Mouse (Mus musculus) midbrain, embryonic 14.5 days (tissue): ENCODE results near the gene Frmd8. TPM values are rescaled to one million over a fixed set of nuclear protein-coding genes. Genes with fewer than 3 reads are reported as not detected.
"Not testable (repeated sequence)": the region's sequence is repeated elsewhere in the genome, so short reads cannot be mapped to it uniquely, and the experiment has no call there.

Source experiments
- ATAC-seq: fragments of 200-750 bp; cut with Nextera tagmentation; 2 replicates; pipeline ENCODE4 v1.8.0; 2017; ENCODE audit warnings: moderate number of reproducible peaks, moderate library complexity; ENCODE audit not compliant: low FRiP score, low TSS enrichment
- DNase-seq: peaks from one replicate; pipeline ENCODE4 v3.0.0-alpha.2; 2015
- H3K27ac ChIP-seq: fragments of 300-500 bp; sonication (generic); replicated peaks from 2 replicates; pipeline ENCODE4 v1.5.1; 2014; ENCODE audit warnings: mild to moderate bottlenecking, low read depth, low read length, moderate library complexity
- H3K27me3 ChIP-seq: fragments of 300-500 bp; sonication (generic); 2 replicates; pipeline ENCODE4 v1.6.1; 2014; ENCODE audit warnings: low read length, control low read depth, mixed read lengths; ENCODE audit not compliant: control insufficient read depth, insufficient read depth
- H3K36me3 ChIP-seq: fragments of 300-500 bp; sonication (generic); 2 replicates; pipeline ENCODE4 v1.6.1; 2014; ENCODE audit warnings: low read length, control low read depth; ENCODE audit not compliant: control insufficient read depth, insufficient read depth
- H3K4me1 ChIP-seq: fragments of 300-500 bp; sonication (generic); 2 replicates; pipeline ENCODE4 v1.6.1; 2014; ENCODE audit warnings: mild to moderate bottlenecking, antibody characterized with exemption, low read length, control low read depth; ENCODE audit not compliant: control insufficient read depth, insufficient read depth
- H3K4me2 ChIP-seq: fragments of 300-500 bp; sonication (generic); 2 replicates; pipeline ENCODE4 v1.6.1; 2014; ENCODE audit warnings: mild to moderate bottlenecking, low read length, moderate library complexity
- H3K4me3 ChIP-seq: fragments of 300-500 bp; sonication (generic); replicated peaks from 2 replicates; pipeline ENCODE4 v1.5.1; 2014; ENCODE audit warnings: low read depth, low read length
- H3K9ac ChIP-seq: fragments of 300-500 bp; sonication (generic); replicated peaks from 2 replicates; pipeline ENCODE4 v1.6.1; 2014; ENCODE audit warnings: mild to moderate bottlenecking, low read length, moderate library complexity
- H3K9me3 ChIP-seq: fragments of 300-500 bp; sonication (generic); 2 replicates; pipeline ENCODE4 v1.6.1; 2016; ENCODE audit warnings: low read length, control low read depth, mixed read lengths; ENCODE audit not compliant: control insufficient read depth
- WGBS: fragments of 180-500 bp; shearing (Covaris S2); extraction: QIAGEN DNeasy Blood & Tissue Kit; methylation state at CpG from one replicate; pipeline ENCODE4 v1.1.7; 2014; 5-methylcytosine and 5-hydroxymethylcytosine counted together
- polyA plus RNA-seq: library from polyadenylated mRNA; unstranded; fragments of >200 nt; fragmentation: Nextera tagmentation; extraction: Ambion mirVana; gene quantifications from 2 replicates; pipeline ENCODE4 v1.2.1, GENCODE M21; 2014

The Frmd8 gene
- polyA plus RNA-seq, 1 experiment from 2014 or later, result 12.2 TPM

- no peak overlapping the region for H3K9ac ChIP-seq
- H3K4me2 ChIP-seq, result no peak overlapping the region
- no peak for ATAC-seq
Measured at GRCm38 (mm10) chr19:5891521-5892258, 16.6 kb upstream of the Frmd8 start.

GRCm38 (mm10) chr19:5889211-5889610 lies 14.1 kb upstream of the Frmd8 start:
- Histone ChIP-seq H3K4me3 (no peak overlapping the region), H3K36me3 (0 out of 2 replicates have a peak, but pooled peaks cover 6% of the 10 kb centered on the region), H3K4me2 (no peak overlapping the region), H3K9ac (no peak overlapping the region), H3K4me1 (peaks cover 19% of the 10 kb centered on the region), H3K27ac (no peak overlapping the region), H3K9me3 (no peaks in the 10 kb centered on the region), H3K27me3 (no peaks in the 10 kb centered on the region)
- 75% methylated on average over 4 of the region's 4 CpGs for WGBS
- no peak for ATAC-seq
- no peak for DNase-seq

More at GRCm38 (mm10) chr19:5891521-5892258, 16.6 kb upstream of the Frmd8 start:
- Histone ChIP-seq H3K4me3 (no peak overlapping the region), H3K36me3 (peaks cover 17% of the 10 kb centered on the region), H3K27ac (no peak overlapping the region), H3K4me1 (peaks cover 19% of the 10 kb centered on the region), H3K9me3 (no peaks in the 10 kb centered on the region), H3K27me3 (no peaks in the 10 kb centered on the region)
- DNase-seq, result no peak
- 96% methylated on average over 12 of the region's 12 CpGs for WGBS

- no peak overlapping the region for H3K4me2 ChIP-seq
- H3K36me3 ChIP-seq, result 0 out of 2 replicates have a peak, but pooled peaks cover 6% of the 10 kb centered on the region
- 85% methylated on average over 3 of the region's 3 CpGs for WGBS
- H3K9ac ChIP-seq, result no peak overlapping the region
- no peak overlapping the region for H3K4me3 ChIP-seq
- ATAC-seq (no peak), DNase-seq (no peak)
- H3K27me3 ChIP-seq, result no peaks in the 10 kb centered on the region
- H3K27ac ChIP-seq, result no peak overlapping the region
- H3K9me3 ChIP-seq, result no peaks in the 10 kb centered on the region
- peaks cover 10% of the 10 kb centered on the region for H3K4me1 ChIP-seq
Measured at GRCm38 (mm10) chr19:5887234-5887815, 12.3 kb upstream of the Frmd8 start.

- no peak for ATAC-seq
- Histone ChIP-seq H3K27ac (no peak overlapping the region), H3K36me3 (no peaks in the 10 kb centered on the region), H3K4me3 (no peak overlapping the region), H3K4me2 (no peak overlapping the region), H3K27me3 (no peaks in the 10 kb centered on the region), H3K9ac (no peak overlapping the region), H3K9me3 (no peaks in the 10 kb centered on the region), H3K4me1 (no peaks in the 10 kb centered on the region)
- WGBS, result 58% methylated on average over 4 of the region's 4 CpGs
- DNase-seq, result peak; percentile 27
Measured at GRCm38 (mm10) chr19:5885838-5886237, 10.8 kb upstream of the Frmd8 start.

GRCm38 (mm10) chr19:5883935-5884334 lies 8.9 kb upstream of the Frmd8 start:
- Histone ChIP-seq H3K9me3 (no peaks in the 10 kb centered on the region), H3K4me1 (no peaks in the 10 kb centered on the region), H3K9ac (no peak overlapping the region), H3K4me2 (no peak overlapping the region), H3K27ac (no peak overlapping the region), H3K4me3 (no peak overlapping the region), H3K27me3 (no peaks in the 10 kb centered on the region), H3K36me3 (no peaks in the 10 kb centered on the region)
- WGBS, result 48% methylated on average over 1 of the region's 1 CpGs
- ATAC-seq (no peak), DNase-seq (no peak)

- not testable (repeated sequence) for H3K4me2 ChIP-seq, H3K9ac ChIP-seq, H3K4me1 ChIP-seq, DNase-seq, ATAC-seq, H3K36me3 ChIP-seq, H3K27me3 ChIP-seq, H3K27ac ChIP-seq, H3K9me3 ChIP-seq, H3K4me3 ChIP-seq
- 89% methylated on average over 5 of the region's 5 CpGs for WGBS
Measured at GRCm38 (mm10) chr19:5882079-5882478, 7.0 kb upstream of the Frmd8 start.

- WGBS, result 95% methylated on average over 6 of the region's 6 CpGs
- H3K9ac ChIP-seq, result no peak overlapping the region
- no peaks in the 10 kb centered on the region for H3K36me3 ChIP-seq
- H3K4me2 ChIP-seq, result no peak overlapping the region
- H3K4me3 ChIP-seq, result no peak overlapping the region
- no peaks in the 10 kb centered on the region for H3K4me1 ChIP-seq
- no peak overlapping the region for H3K27ac ChIP-seq
- DNase-seq, result no peak
- H3K27me3 ChIP-seq, result no peaks in the 10 kb centered on the region
- H3K9me3 ChIP-seq, result no peaks in the 10 kb centered on the region
- no peak for ATAC-seq
Measured at GRCm38 (mm10) chr19:5881155-5881554, 6.1 kb upstream of the Frmd8 start.

GRCm38 (mm10) chr19:5879735-5880134 lies 4.7 kb upstream of the Frmd8 start:
- DNase-seq (no peak), ATAC-seq (no peak)
- 94% methylated on average over 7 of the region's 7 CpGs for WGBS
- Histone ChIP-seq H3K27me3 (no peaks in the 10 kb centered on the region), H3K36me3 (no peaks in the 10 kb centered on the region), H3K4me1 (no peaks in the 10 kb centered on the region), H3K27ac (no peak overlapping the region), H3K9ac (no peak overlapping the region), H3K4me2 (no peak overlapping the region), H3K9me3 (no peaks in the 10 kb centered on the region), H3K4me3 (no peak overlapping the region)

GRCm38 (mm10) chr19:5878916-5879315 lies 3.8 kb upstream of the Frmd8 start:
- no peaks in the 10 kb centered on the region for H3K9me3 ChIP-seq
- H3K9ac ChIP-seq, result no peak overlapping the region
- no peak overlapping the region for H3K4me3 ChIP-seq
- H3K27me3 ChIP-seq, result no peaks in the 10 kb centered on the region
- ATAC-seq (no peak), DNase-seq (no peak)
- H3K36me3 ChIP-seq, result no peaks in the 10 kb centered on the region
- H3K27ac ChIP-seq, result no peak overlapping the region
- WGBS, result 79% methylated on average over 3 of the region's 3 CpGs
- H3K4me1 ChIP-seq, result peaks cover 8% of the 10 kb centered on the region
- H3K4me2 ChIP-seq, result no peak overlapping the region
